Mouse (Mus musculus): ENCODE measurements around the gene Rasl11b.

DNA sequence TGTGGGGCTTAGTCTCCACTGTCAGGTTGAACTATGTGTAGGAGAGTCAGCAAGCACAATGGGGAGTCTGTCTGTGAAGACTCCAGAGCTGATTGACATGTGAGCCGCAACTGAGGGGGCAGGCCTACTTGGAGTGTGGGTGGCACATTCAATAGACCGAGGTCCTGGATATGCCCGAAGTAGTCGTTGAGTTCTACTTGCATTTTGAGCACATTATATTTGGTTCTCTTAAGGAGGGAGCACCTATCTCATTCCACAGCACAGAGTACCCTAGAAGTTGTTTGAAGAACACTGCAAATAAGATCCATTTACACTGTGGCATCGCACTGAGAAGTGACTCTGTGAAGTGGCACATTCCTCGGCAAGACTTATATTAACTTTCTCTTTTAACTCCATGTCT lies 45.1 kb upstream of the Rasl11b start:
- no peak for TF ChIP-seq POLR2A (IDR thresholded peaks at IDR 0.05; ENCODE audit: control insufficient read depth, low read depth, low read length)
- TF ChIP-seq CTCF (IDR thresholded peaks at IDR 0.05; ENCODE audit: control insufficient read depth, insufficient read depth, insufficient replicate concordance, low read depth, low read length) = no peak
